Mouse (Mus musculus): ENCODE results near the gene Xk. TPM values are rescaled to one million over a fixed set of nuclear protein-coding genes. Genes with fewer than 3 reads are reported as not detected.
A peak's percentile ranks its signal among the peaks of the same experiment; 100 is the strongest.

Gene Xk
- polyA plus RNA-seq (2016; fragmentation: Nextera tagmentation; extraction: Ambion mirVana), result 3.9 and 4.2 TPM in 2 replicates

GRCm38 (mm10) chrX:9272460-9273361 is at the start of gene Xk:
Gene Xk, plus strand, starts transcription at chrX:9272756.
- peak; percentile 90 for ATAC-seq (ENCODE audit: low FRiP score)
- Histone ChIP-seq H3K9ac (peak within 1 kb of the TSS; percentile 61), H3K4me2 (peak within 1 kb of the TSS; percentile 54), H3K36me3 (replicated peaks) (no peaks in the 10 kb centered on the region), H3K27me3 (no peaks in the 10 kb centered on the region), H3K4me3 (replicated peaks) (peak within 1 kb of the TSS; percentile 57), H3K9me3 (no peaks in the 10 kb centered on the region), H3K4me1 (no peaks in the 10 kb centered on the region), H3K27ac (no peak within 1 kb of the TSS)
- WGBS, result 12% methylated on average over 40 of the region's 94 CpGs

GRCm38 (mm10) chrX:9227105-9227504 is 45.5 kb upstream of the Xk start:
- Histone ChIP-seq H3K4me2 (no peak overlapping the region), H3K27ac (no peak overlapping the region), H3K36me3 (replicated peaks) (no peaks in the 10 kb centered on the region), H3K27me3 (no peaks in the 10 kb centered on the region), H3K9me3 (no peaks in the 10 kb centered on the region), H3K4me3 (replicated peaks) (no peak overlapping the region), H3K4me1 (no peaks in the 10 kb centered on the region), H3K9ac (no peak overlapping the region)
- ATAC-seq (ENCODE audit: low FRiP score), result no peak
- WGBS, result 77% methylated on average over 2 of the region's 2 CpGs

GRCm38 (mm10) chrX:9240737-9241591 is 31.6 kb upstream of the Xk start:
- no peak; the same call in 1 of the 2 replicates for ATAC-seq (ENCODE audit: low FRiP score)
- WGBS, result 67% methylated on average over 5 of the region's 5 CpGs
- no peak overlapping the region for H3K4me3 ChIP-seq (replicated peaks)

GRCm38 (mm10) chrX:9243381-9243864 is 29.1 kb upstream of the Xk start:
- no peak overlapping the region for H3K27ac ChIP-seq
- H3K4me3 ChIP-seq (replicated peaks), result no peak overlapping the region
- H3K4me2 ChIP-seq, result no peak overlapping the region
- H3K9ac ChIP-seq, result no peak overlapping the region
- no peaks in the 10 kb centered on the region for H3K36me3 ChIP-seq (replicated peaks)
- no peaks in the 10 kb centered on the region for H3K9me3 ChIP-seq
- H3K27me3 ChIP-seq, result no peaks in the 10 kb centered on the region
- no peak for ATAC-seq (ENCODE audit: low FRiP score)
- H3K4me1 ChIP-seq, result no peaks in the 10 kb centered on the region
- WGBS, result 73% methylated on average over 8 of the region's 8 CpGs

More at GRCm38 (mm10) chrX:9240737-9241591, 31.6 kb upstream of the Xk start:
- Histone ChIP-seq H3K36me3 (replicated peaks) (no peaks in the 10 kb centered on the region), H3K27me3 (no peaks in the 10 kb centered on the region), H3K27ac (no peak overlapping the region), H3K4me1 (no peaks in the 10 kb centered on the region), H3K9me3 (no peaks in the 10 kb centered on the region), H3K4me2 (no peak overlapping the region), H3K9ac (no peak overlapping the region)

GRCm38 (mm10) chrX:9244603-9245336 is 27.8 kb upstream of the Xk start:
- Histone ChIP-seq H3K9me3 (no peaks in the 10 kb centered on the region), H3K27me3 (no peaks in the 10 kb centered on the region), H3K36me3 (replicated peaks) (no peaks in the 10 kb centered on the region), H3K4me3 (replicated peaks) (no peak overlapping the region), H3K9ac (no peak overlapping the region), H3K4me1 (0 out of 2 replicates have a peak, but pooled peaks cover 5% of the 10 kb centered on the region), H3K4me2 (no peak overlapping the region), H3K27ac (no peak overlapping the region)
- ATAC-seq (ENCODE audit: low FRiP score), result 0 out of 2 replicates have a peak, but pooled peaks have one; percentile 52
- 65% methylated on average over 12 of the region's 12 CpGs for WGBS

GRCm38 (mm10) chrX:9248911-9249310 is 23.6 kb upstream of the Xk start:
- H3K27ac ChIP-seq, result no peak overlapping the region
- 42% methylated on average over 5 of the region's 5 CpGs for WGBS
- ATAC-seq (ENCODE audit: low FRiP score), result peak; percentile 78; the same call in 1 of the 2 replicates

GRCm38 (mm10) chrX:9253990-9254389 is 18.6 kb upstream of the Xk start:
- no peak for ATAC-seq (ENCODE audit: low FRiP score)
- no peak overlapping the region for H3K27ac ChIP-seq
- H3K9ac ChIP-seq, result no peak overlapping the region
- no peak overlapping the region for H3K4me2 ChIP-seq
- no peaks in the 10 kb centered on the region for H3K27me3 ChIP-seq
- WGBS, result 85% methylated on average over 10 of the region's 10 CpGs
- no peaks in the 10 kb centered on the region for H3K36me3 ChIP-seq (replicated peaks)
- H3K4me1 ChIP-seq, result 0 out of 2 replicates have a peak, but pooled peaks cover 4% of the 10 kb centered on the region
- H3K9me3 ChIP-seq, result no peaks in the 10 kb centered on the region
- H3K4me3 ChIP-seq (replicated peaks), result no peak overlapping the region

More at GRCm38 (mm10) chrX:9248911-9249310, 23.6 kb upstream of the Xk start:
- Histone ChIP-seq H3K9me3 (no peaks in the 10 kb centered on the region), H3K4me3 (replicated peaks) (no peak overlapping the region), H3K27me3 (no peaks in the 10 kb centered on the region), H3K4me1 (0 out of 2 replicates have a peak, but pooled peaks cover 5% of the 10 kb centered on the region), H3K4me2 (no peak overlapping the region), H3K9ac (no peak overlapping the region), H3K36me3 (replicated peaks) (no peaks in the 10 kb centered on the region)

- H3K4me1 ChIP-seq, result no peaks in the 10 kb centered on the region
- no peak overlapping the region for H3K4me2 ChIP-seq
- 91% methylated on average over 3 of the region's 3 CpGs for WGBS
Measured at GRCm38 (mm10) chrX:9254901-9255300, 17.7 kb upstream of the Xk start.

GRCm38 (mm10) chrX:9256766-9257165 is 15.8 kb upstream of the Xk start, which contains the start of gene Gm14862:
Gene Gm14862, minus strand, starts transcription at chrX:9256899.
- Histone ChIP-seq H3K4me2 (no peak within 1 kb of the TSS), H3K36me3 (replicated peaks) (no peaks in the 10 kb centered on the region), H3K9ac (no peak within 1 kb of the TSS), H3K27me3 (no peaks in the 10 kb centered on the region), H3K4me3 (replicated peaks) (no peak within 1 kb of the TSS), H3K27ac (no peak within 1 kb of the TSS), H3K9me3 (no peaks in the 10 kb centered on the region), H3K4me1 (no peaks in the 10 kb centered on the region)
- WGBS, result 80% methylated on average over 5 of the region's 5 CpGs
- ATAC-seq (ENCODE audit: low FRiP score), result no peak

More at GRCm38 (mm10) chrX:9254901-9255300, 17.7 kb upstream of the Xk start:
- no peak overlapping the region for H3K27ac ChIP-seq
- H3K9ac ChIP-seq, result no peak overlapping the region
- no peaks in the 10 kb centered on the region for H3K27me3 ChIP-seq
- ATAC-seq (ENCODE audit: low FRiP score), result no peak
- H3K36me3 ChIP-seq (replicated peaks), result no peaks in the 10 kb centered on the region
- H3K4me3 ChIP-seq (replicated peaks), result no peak overlapping the region
- no peaks in the 10 kb centered on the region for H3K9me3 ChIP-seq

GRCm38 (mm10) chrX:9257831-9258230 is 14.7 kb upstream of the Xk start:
- Histone ChIP-seq H3K27ac (no peak overlapping the region), H3K4me2 (no peak overlapping the region), H3K27me3 (no peaks in the 10 kb centered on the region), H3K36me3 (replicated peaks) (no peaks in the 10 kb centered on the region), H3K9ac (no peak overlapping the region), H3K4me1 (no peaks in the 10 kb centered on the region), H3K9me3 (no peaks in the 10 kb centered on the region), H3K4me3 (replicated peaks) (no peak overlapping the region)
- no peak for ATAC-seq (ENCODE audit: low FRiP score)
- WGBS, result 93% methylated on average over 7 of the region's 7 CpGs

- no peak for ATAC-seq (ENCODE audit: low FRiP score)
- Histone ChIP-seq H3K9me3 (no peaks in the 10 kb centered on the region), H3K4me1 (no peaks in the 10 kb centered on the region), H3K36me3 (replicated peaks) (no peaks in the 10 kb centered on the region), H3K4me3 (replicated peaks) (no peak overlapping the region), H3K27ac (no peak overlapping the region), H3K27me3 (no peaks in the 10 kb centered on the region), H3K4me2 (no peak overlapping the region), H3K9ac (no peak overlapping the region)
- 87% methylated on average over 1 of the region's 1 CpGs for WGBS
Measured at GRCm38 (mm10) chrX:9259267-9259666, 13.3 kb upstream of the Xk start.
